Mouse (Mus musculus): Measurements from ENCODE around the gene Vmn2r55. TPM values are rescaled to one million over a fixed set of nuclear protein-coding genes. Genes with fewer than 3 reads are reported as not detected.
"Not testable (repeated sequence)": the region's sequence is repeated elsewhere in the genome, so short reads cannot be mapped to it uniquely, and the experiment has no call there.

Vmn2r55 gene
- not detected for polyA plus RNA-seq (2021)

DNA sequence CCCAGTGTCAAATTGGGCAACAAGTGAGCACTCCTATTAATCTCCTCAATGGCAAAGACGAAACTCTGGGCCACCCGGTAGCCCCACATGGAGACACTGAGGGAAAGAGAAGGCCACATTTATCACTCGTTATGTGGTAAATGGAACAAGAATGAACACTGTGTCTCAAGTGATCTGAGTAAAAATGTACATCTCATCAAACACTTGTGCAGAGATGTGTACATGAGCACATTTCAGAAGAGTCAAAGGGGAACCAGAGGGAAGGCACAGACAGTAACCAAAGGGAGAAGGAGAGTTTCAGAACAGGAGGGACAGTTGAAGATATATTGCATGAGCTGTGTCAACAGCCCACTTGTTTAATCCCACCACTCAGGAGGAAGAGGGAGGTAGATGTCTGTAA, at the start of gene Vmn2r55:
Gene Vmn2r55 (minus strand): TSS at position 101 of the 400 bp plus-strand sequence.
- ATAC-seq; CTCF ChIA-PET; H3K27me3 ChIP-seq; in situ Hi-C loops (cut with MboI; ENCODE audit: low pct_unique_long_range_greater_than_20kb); DNase-seq (ENCODE audit: low read depth, low spot score); POLR2A ChIA-PET: not testable (repeated sequence)

DNA sequence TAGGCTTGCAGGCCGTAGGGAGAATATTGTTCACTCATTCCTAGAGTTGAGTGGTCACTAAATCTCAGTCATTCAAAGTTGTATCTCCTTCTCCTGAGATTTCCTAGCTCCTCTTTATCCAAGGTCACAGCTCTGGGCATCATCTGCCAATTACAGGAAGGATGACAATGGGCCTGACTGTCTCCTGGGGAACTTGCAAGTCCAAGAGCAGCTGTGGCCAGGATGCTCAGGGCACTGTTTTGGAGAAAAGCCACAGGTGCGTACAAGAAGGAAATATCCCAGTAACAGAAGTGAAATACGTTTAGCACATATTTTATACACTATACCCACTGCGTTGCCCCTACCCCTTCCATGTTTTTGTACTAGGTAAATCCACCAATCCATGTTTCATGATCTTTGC, 44.6 kb downstream of the Vmn2r55 start, which contains the start of gene Vmn2r54:
Gene Vmn2r54 (minus strand): TSS at position 101 of the 400 bp plus-strand sequence.
- DNase-seq (ENCODE audit: low read depth, low spot score); ATAC-seq; in situ Hi-C loops (cut with MboI; ENCODE audit: low pct_unique_long_range_greater_than_20kb); CTCF ChIA-PET; H3K27me3 ChIP-seq; POLR2A ChIA-PET: not testable (repeated sequence)

DNA sequence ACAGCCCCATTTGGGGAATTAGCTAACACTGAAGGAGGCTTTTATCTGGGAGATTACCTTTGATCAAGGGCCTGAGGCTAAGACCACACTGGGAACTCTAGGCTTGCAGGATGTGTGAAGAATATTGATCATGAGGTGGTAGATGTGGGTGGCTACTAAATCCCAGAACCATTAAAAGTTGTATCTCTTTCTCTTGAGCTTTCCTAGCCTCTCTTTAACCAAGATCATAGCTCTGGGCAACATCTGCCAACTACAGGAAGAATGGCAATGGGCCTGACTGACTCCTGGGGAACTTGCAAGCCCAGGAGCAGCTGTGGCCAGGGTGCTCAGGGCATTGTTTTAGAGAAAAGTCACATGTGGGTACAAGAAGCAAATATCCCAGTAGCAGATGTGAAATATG, 76.1 kb downstream of the Vmn2r55 start, which contains the start of gene Vmn2r53:
Gene Vmn2r53 (minus strand): TSS at position 101 of the 400 bp plus-strand sequence.
- DNase-seq (ENCODE audit: low read depth, low spot score) (no peak), ATAC-seq (no peak)
- CTCF ChIA-PET: no interaction called here
- H3K27me3 ChIP-seq: no peaks in the 10 kb centered on the region
- POLR2A ChIA-PET: no interaction called here
- in situ Hi-C loops (cut with MboI; ENCODE audit: low pct_unique_long_range_greater_than_20kb): no loop called here
- no peak for TF ChIP-seq CTCF (IDR thresholded peaks at IDR 0.05)

Other genes with a start within 250 kb of the Vmn2r55 start
- gene Zfp606, start 206.7 kb downstream of the Vmn2r55 start, polyA plus RNA-seq (2021): 10.3 TPM
- 0.06 TPM for gene 2900092C05Rik, start 172.5 kb downstream of the Vmn2r55 start, polyA plus RNA-seq (2021)
- gene Vmn2r53, start 76.2 kb downstream of the Vmn2r55 start, polyA plus RNA-seq (2021): under 0.01 TPM
- gene Vmn2r54, start 44.7 kb downstream of the Vmn2r55 start, polyA plus RNA-seq (2021): not detected
- not detected for gene Vmn2r56, start 50.0 kb upstream of the Vmn2r55 start, polyA plus RNA-seq (2021)
- 1.0 TPM for gene Zscan18, start 118.6 kb upstream of the Vmn2r55 start, polyA plus RNA-seq (2021)
- gene Zfp329, start 133.9 kb upstream of the Vmn2r55 start, polyA plus RNA-seq (2021): 6.1 TPM
- 8.1 TPM for gene Zfp110, start 149.8 kb upstream of the Vmn2r55 start, polyA plus RNA-seq (2021)
- 6.0 TPM for gene Zfp128, start 196.2 kb upstream of the Vmn2r55 start, polyA plus RNA-seq (2021)
- 15.7 TPM for gene Zscan22, start 212.8 kb upstream of the Vmn2r55 start, polyA plus RNA-seq (2021)
- 905 TPM for gene Rps5, start 237.3 kb upstream of the Vmn2r55 start, polyA plus RNA-seq (2021)
- gene Rnf225, start 242.4 kb upstream of the Vmn2r55 start, polyA plus RNA-seq (2021): 0.47 TPM